Mouse (Mus musculus): Measurements from ENCODE around the gene Ube2m. TPM values are rescaled to one million over a fixed set of nuclear protein-coding genes. Genes with fewer than 3 reads are reported as not detected.

Ube2m gene
- total RNA-seq, 2 experiments from 2014 or later = 198 to 199 TPM

DNA sequence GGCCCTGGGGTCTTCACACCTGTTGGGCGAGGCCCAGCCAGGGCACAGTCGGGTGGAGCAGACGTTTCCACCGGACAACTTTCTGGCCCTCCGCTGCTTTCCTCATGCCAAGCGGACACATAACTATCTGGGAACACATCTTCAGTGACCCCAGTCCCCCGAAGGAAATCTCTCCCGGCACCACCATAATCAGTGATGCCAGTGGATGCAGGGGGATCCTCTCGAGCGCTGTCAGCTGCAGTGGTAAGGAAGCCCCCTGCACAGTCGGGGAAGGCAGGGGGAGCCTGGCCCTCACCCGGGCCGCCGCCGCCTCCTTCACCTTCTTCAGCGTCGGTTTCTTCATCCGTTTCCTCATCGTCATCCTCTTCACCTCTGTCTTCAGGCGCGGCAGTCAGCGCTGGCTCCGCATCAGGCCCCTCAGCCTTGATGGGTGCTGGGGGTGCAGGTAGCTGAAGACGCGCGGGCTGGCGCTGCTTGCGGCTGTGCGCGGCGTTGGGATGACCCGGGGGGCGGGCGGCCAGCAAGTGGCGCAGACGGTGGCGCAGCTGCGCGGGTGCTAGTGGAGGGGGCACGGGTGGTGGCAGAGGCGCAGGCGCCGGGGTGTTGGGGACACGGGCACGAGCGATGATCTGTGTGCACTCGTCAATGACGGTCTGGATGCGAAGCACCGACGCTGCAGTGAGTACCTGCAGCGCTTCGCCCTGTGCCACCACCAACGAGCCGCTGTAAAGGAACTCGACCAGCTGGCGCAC lies 30.6 kb downstream of the Ube2m start:
- intact Hi-C loops (cut with DNase I) = loop anchor here (2.0 kb wide), 1 partner anchor 29 kb away; no protein-coding TSS in a partner anchor
- no peak for DNase-seq

DNA sequence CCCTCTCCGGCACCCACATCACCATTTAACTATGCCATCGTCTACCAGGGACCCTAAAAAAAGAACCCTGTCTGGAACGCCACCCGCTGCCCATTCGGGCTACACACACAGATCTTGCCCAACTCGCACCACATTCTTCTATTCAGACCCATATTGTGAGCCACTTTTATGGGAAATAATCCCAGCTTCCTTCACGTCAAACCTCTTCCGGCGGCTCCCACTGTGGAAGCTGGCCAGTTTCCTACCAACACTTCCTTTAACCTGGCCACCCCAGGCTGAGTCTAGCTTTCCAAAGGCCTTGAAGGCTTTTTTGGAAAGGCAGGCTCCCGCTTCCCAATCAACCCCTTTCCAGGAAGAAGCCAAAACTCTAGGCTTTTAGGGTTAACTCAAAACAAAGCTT lies 31.5 kb downstream of the Ube2m start:
- no peak for DNase-seq
- intact Hi-C loops (cut with DNase I) = no loop called here

DNA sequence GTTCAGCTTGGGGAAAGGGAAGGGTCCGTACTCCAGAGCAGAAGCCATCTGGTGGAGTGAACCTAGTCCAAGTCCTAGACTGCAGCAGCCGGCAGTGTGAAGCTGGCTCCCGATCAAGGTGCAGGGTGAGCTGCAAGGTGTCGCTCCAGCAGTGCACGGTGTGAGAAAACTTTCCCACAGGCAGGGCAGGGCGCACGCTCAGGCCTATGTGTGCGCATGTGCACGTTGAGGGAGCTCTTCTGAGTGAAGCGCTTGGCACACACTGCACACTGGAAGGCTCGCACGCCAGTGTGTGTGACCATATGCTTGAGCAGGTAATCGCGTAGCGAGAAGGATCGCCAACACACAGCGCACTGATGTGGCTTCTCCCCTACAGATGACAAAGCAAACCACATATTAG lies 32.1 kb downstream of the Ube2m start:
- no peak for DNase-seq
- intact Hi-C loops (cut with DNase I) = no loop called here

DNA sequence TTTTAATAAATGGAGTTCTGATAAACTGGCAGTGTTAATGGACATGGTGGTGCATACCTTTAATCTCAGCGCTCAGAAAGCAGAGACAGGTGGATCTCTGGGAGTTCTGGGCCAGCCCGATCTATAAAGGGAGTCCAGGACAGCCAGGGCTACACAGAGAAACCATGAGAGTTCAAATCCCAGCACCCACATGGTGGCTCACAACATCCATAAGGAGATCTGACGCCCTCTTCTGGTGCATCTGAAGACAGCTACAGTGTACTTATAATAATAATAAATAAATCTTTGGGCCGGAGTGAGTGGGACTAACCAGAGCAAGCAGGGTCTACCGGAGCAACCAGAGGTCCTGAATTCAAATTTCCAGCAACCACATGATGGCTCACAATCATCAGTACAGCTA lies 34.7 kb downstream of the Ube2m start:
- no peak for DNase-seq
- intact Hi-C loops (cut with DNase I) = no loop called here

GRCm38 (mm10) chr7:13001584-13001983 lies 36.5 kb downstream of the Ube2m start:
- no peak for DNase-seq
- intact Hi-C loops (cut with DNase I) = no loop called here

DNA sequence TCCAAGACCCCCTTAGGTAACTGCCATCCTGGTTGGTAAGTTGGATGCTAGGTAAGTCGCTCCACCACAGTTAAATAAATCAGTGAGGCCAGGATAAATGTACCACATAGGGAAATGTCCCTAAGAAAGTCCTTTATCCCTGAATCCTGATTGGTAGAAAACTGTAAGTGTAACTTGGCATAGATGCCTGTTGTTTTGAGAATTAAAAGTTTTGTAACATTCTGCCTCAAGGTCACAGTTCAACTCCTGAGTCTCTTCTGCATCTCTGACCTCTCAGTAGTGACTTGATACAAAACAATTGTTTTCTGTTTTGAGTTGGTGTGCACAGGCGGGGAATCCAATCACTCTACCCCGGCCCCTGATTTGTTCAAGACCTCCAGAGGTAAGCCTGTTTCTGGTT lies 39.2 kb downstream of the Ube2m start, which contains the start of gene Trim28:
TSS of gene Trim28 (plus strand) at position 264 of the 400 bp plus-strand sequence.
- intact Hi-C loops (cut with DNase I) = no loop called here
- no peak for DNase-seq

GRCm38 (mm10) chr7:12998053-12998452 lies 40.0 kb downstream of the Ube2m start, which contains the start of gene Slc27a5:
TSS of gene Slc27a5 (minus strand) at chr7:12998192.
- intact Hi-C loops (cut with DNase I) = no loop called here
- DNase-seq = no peak

DNA sequence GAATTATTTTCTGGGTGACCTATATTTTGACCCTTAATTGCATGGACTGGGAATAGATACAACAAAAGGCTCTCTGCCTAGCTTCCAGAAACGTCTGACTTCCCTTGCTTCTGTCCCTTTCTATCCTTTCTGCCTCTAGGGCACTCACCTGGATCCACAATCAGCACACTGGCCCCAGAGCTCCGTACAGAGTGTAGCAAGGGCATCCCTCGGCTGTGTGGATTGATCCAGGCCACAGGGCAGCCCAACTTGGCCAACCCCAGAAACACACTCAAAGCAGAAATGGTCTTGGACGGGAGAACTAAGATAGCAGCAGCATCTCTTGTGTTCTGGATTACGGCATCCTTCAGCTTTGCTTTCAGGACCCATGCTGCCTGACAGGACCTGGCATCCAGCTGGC lies 40.8 kb downstream of the Ube2m start:
- intact Hi-C loops (cut with DNase I) = no loop called here
- no peak for DNase-seq

- intact Hi-C loops (cut with DNase I) = no loop called here
- DNase-seq = no peak
Measured at GRCm38 (mm10) chr7:12995862-12996261, 42.2 kb downstream of the Ube2m start.

DNA sequence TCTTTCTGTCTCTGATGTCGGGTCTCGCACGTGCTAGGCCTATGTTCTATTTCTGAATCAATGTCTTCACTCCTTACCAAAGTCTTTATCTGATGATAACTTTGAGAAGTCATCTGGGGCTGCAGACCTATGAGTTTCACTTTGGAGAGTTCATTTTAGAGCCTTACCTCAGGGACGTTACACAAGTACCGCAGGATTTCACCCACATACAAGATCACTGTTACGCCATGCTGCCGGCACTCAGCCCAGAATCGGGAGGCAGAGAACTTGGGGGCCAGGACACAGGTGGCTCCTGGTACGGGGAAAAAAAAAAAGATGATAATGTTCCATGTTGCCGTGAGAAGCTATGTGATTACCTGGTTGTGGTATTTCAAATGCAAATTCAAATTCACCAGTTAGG lies 44.9 kb downstream of the Ube2m start:
- no peak for DNase-seq
- intact Hi-C loops (cut with DNase I) = no loop called here

DNA sequence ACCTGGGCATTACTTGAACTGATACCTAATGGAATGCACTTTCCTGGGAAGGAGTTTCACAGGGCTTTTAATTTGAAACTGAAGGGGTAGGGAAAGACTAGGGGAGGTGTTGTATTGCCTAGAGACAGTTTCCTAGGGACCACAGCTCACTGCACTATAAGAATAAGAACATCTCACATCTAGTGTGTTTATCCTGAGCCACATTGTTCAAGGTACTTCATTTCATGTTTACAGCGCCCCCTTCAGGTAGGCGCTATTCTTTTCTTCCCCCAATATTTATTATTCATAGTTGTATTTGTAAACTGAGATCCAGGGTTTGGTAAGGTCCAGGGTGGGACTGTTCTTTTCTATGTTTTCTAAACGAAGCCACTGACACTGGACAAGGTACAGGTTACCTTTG lies 45.9 kb downstream of the Ube2m start:
- intact Hi-C loops (cut with DNase I) = no loop called here
- peak in 1 of 2 experiments; percentile 38 for DNase-seq

DNA sequence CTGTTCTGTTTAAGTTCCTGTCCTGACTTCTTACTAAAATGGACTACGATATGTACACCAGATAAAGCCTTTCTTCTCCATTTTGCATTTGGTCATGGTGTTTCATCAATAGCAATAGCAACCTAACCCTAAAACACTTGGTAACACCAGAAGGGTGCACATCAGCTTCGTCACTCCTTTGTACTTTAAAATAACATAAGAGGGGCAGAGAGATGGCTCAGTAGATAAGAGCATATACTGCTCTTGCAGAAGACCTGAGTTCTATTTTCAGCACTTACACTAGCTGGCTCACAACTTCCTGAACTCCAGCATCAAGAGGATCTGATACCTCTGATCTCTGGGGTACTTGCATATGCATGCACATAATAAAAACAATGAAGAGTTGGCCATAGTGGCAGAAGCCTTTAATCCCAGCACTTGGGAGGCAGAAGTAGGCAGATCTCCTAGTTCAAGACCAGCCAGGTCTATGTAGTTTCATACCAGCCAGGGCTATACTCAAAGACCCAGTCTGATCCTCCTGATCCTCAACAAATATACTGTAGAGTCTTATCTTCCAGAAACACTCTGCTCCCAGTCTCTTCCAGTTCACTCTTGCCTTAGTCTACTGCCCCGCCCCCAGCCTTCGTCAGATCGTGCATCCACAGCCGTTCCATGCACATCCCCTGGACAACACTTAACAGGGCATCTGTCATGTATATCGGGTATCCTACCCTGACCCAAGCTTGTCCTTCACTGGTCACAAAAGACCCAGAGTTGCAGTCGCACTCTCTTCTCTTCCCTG lies 50.5 kb downstream of the Ube2m start:
- no peak for DNase-seq
- intact Hi-C loops (cut with DNase I) = no loop called here

DNA sequence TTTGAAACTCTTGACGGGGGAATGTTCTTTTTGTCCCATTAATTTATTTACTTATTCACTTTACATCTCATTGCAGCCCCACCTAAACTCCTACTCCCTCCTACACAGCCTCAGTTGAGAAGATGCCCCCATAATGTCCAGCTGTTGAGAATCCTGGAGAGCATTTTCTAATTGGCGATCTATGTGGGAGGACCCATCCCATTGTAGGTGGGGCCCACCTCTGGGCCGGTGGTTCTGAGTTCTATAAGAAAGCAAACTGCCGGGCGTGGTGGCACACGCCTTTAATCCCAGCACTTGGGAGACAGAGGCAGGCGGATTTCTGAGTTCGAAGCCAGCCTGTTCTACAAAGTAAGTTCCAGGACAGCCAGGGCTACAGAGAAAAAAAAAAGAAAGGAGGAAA lies 51.2 kb downstream of the Ube2m start:
- intact Hi-C loops (cut with DNase I) = no loop called here
- DNase-seq = no peak

DNA sequence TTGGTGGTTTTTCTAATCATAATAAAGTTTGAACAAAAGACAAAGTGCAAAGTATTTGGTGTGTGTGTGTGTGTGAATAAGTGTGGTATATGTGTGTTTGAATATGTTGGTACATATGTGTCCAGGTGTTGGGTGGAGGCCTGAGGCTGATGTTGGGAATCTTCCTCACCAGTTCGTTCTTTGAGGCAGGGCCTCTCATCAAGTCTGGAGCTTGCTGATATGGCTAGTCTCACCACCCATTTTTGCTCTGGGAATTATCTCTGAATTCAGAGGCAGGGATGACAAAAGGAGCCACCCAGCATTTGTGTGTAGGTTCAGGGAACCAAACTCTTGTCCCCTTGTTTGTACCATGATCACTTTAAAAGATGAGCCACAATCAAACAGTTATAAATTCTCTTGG lies 52.4 kb downstream of the Ube2m start:
- DNase-seq = no peak
- intact Hi-C loops (cut with DNase I) = no loop called here

Other genes with a start within 250 kb of the Ube2m start
- gene Zscan18, start 234.6 kb downstream of the Ube2m start, total RNA-seq (2021) = 1 to 10 TPM in 1 of 2 experiments, under 1 TPM in 1; 0.80 to 1.3 TPM
- gene Zfp329, start 219.4 kb downstream of the Ube2m start, total RNA-seq (2021) = 1 to 10 TPM; 4.6 to 5.1 TPM
- 10 to 100 TPM; 15.4 to 21.5 TPM for gene Zfp110, start 203.5 kb downstream of the Ube2m start, total RNA-seq (2021)
- 1 to 10 TPM; 3.0 to 3.6 TPM for gene Zfp128, start 157.1 kb downstream of the Ube2m start, total RNA-seq (2021)
- gene Zscan22, start 140.5 kb downstream of the Ube2m start, total RNA-seq (2021) = 1 to 10 TPM; 4.4 to 4.9 TPM
- 100 to 1,000 TPM; 550 to 562 TPM for gene Rps5, start 116.0 kb downstream of the Ube2m start, total RNA-seq (2021)
- gene Rnf225, start 110.9 kb downstream of the Ube2m start, total RNA-seq (2021) = under 1 TPM; 0.25 to 0.38 TPM
- 1 to 10 TPM; 2.8 to 3.7 TPM for gene Zfp324, start 72.4 kb downstream of the Ube2m start, total RNA-seq (2021)
- 1 to 10 TPM; 2.5 to 2.9 TPM for gene Zfp446, start 60.4 kb downstream of the Ube2m start, total RNA-seq (2021)
- gene Slc27a5, start 40.1 kb downstream of the Ube2m start, total RNA-seq (2021) = not detected
- gene Trim28, start 39.2 kb downstream of the Ube2m start, total RNA-seq (2021) = 10 to 100 TPM; 83.3 to 95.8 TPM
- 1 to 10 TPM; 7.9 to 8.8 TPM for gene Zbtb45, start 28.2 kb downstream of the Ube2m start, total RNA-seq (2021)
- gene Chmp2a, start 3.5 kb downstream of the Ube2m start, total RNA-seq (2021) = 100 to 1,000 TPM; 124 to 136 TPM
- gene Mzf1, start 16.5 kb upstream of the Ube2m start, total RNA-seq (2021) = under 1 TPM; 0.47 to 0.60 TPM
- not detected for gene Vmn1r85, start 56.9 kb upstream of the Ube2m start, total RNA-seq (2021)
- gene Vmn1r86, start 81.6 kb upstream of the Ube2m start, total RNA-seq (2021) = not detected
- not detected for gene Vmn1r87, start 101.9 kb upstream of the Ube2m start, total RNA-seq (2021)
- under 1 TPM in 1 of 2 experiments, not detected in 1; 0.06 TPM for gene Vmn1r88, start 121.3 kb upstream of the Ube2m start, total RNA-seq (2021)
- not detected for gene Vmn1r89, start 174.7 kb upstream of the Ube2m start, total RNA-seq (2021)
- gene Lig1, start 239.0 kb upstream of the Ube2m start, total RNA-seq (2021) = 1 to 10 TPM; 3.5 to 5.0 TPM
- gene Zswim9, start 240.4 kb upstream of the Ube2m start, total RNA-seq (2021) = 1 to 10 TPM; 7.8 to 8.1 TPM

Data from heart, postnatal 36 days (tissue).